In genomic region chr19:45783181-45783932, GRCm38 (mm10) we compare ENCODE assay signal across 8 mouse cellular contexts. TPM values are rescaled to one million over a fixed set of nuclear protein-coding genes. Genes with fewer than 3 reads are reported as not detected.
DNase-seq lines count a peak whose midpoint lies in the region; ATAC-seq lines count a peak whose summit lies in the region.

Gene Mgea5, minus strand, starts transcription at chr19:45783837.

- intact Hi-C loops in gastrocnemius, postnatal 14 days (cut with DNase I; ENCODE audit: low total_unique reads) = no loop called here
- intact Hi-C loops in left cerebral cortex, postnatal 10 days (cut with DNase I) = no loop called here

- peak; percentile 93 for ATAC-seq in inflammation-experienced regulatory T-cells, adult 6 months
- ATAC-seq in megakaryocyte-erythroid progenitor cell, adult 5-6 weeks (replicated peaks; ENCODE audit: low FRiP score, low TSS enrichment, poor library complexity, severe bottlenecking) = peak; percentile 92

- peak; percentile 99 for DNase-seq in adrenal gland, adult (ENCODE audit: inconsistent age in 2 of 2, low spot score in 1 of 2)
- peak; percentile 99 for DNase-seq in embryo, embryonic 10.5 days (ENCODE audit: low spot score)
- DNase-seq in gastrocnemius, postnatal 14 days = peak; percentile 98
- peak; percentile 98 to 99 for DNase-seq in left cerebral cortex, postnatal 10 days (ENCODE audit: extremely low spot score in 1 of 2, low spot score in 2 of 2)
- peak; percentile 99 for DNase-seq in right cerebral cortex, postnatal 25 days
- DNase-seq in urinary bladder, postnatal 4 days (ENCODE audit: low spot score in 2 of 2) = peak; percentile 97 to 98

RNA-seq across cellular contexts. Expression of gene Mgea5, which starts in this region (rescaled TPM):
- total RNA-seq in gastrocnemius, postnatal 14 days (2021) = 10 to 100 TPM; 28.6 to 29.6 TPM
- 100 to 1,000 TPM; 124 to 242 (median 205) TPM for polyA plus RNA-seq in inflammation-experienced regulatory T-cells, adult 6 months (2017; shearing (Covaris generic))
- 100 to 1,000 TPM; 146 to 152 TPM for total RNA-seq in left cerebral cortex, postnatal 10 days (2021)
- 75.0 and 86.3 TPM in 2 replicates for total RNA-seq in megakaryocyte-erythroid progenitor cell, adult 5-6 weeks (2014; fragmentation: Nextera tagmentation)
- total RNA-seq in megakaryocyte-erythroid progenitor cell, adult 5-6 weeks (2017) = 117 and 134 TPM in 2 replicates

Comparison
In these comparisons a context has a peak if more than half of its experiments do, and no peak if none do; other contexts are left out.
1. Peak in every context shown above with its lines: DNase-seq and ATAC-seq.